ENCODE assay signal across 8 mouse cellular contexts in the genomic region with DNA sequence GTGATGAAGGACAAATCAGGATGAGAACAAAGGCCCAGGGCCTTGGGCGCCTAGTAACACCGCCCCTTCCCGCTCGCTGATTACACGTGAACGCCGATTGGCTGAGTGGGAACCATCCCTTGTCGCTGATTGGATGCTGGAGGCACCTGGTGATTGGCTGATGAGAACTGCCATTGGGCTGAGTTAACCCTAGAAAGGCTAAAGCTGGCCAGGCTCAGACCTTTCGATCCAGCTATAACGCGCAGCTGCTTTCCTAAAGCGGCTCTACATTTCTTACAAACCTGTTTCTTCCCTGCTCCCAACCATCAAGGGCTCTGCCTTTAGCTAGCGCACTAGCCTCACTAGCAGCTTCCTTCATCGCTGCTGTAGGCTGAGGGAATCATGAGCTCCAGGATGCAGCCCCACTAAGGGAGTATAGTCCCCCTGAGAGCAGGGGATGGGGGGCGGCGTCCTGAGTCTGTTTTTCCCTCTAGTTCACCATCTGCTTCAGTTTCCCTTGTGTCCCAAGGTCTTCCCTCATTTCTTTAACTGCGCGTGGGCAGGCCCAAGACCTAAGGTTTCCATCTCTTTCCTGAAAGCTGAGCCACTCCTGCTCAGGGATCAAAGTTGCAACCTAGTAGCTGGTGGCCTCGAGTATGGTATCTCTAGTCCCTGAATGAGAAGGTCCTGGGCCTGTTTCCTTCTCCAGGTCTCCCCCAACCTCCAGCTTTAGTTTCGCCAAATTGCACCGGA. TPM values are rescaled to one million over a fixed set of nuclear protein-coding genes. Genes with fewer than 3 reads are reported as not detected.
DNase-seq lines count a peak whose midpoint lies in the region; ATAC-seq lines count a peak whose summit lies in the region.

No protein-coding gene starts in this region.

- peak; percentile 95 to 98 for DNase-seq in adrenal gland, adult (ENCODE audit: inconsistent age in 2 of 2, low spot score in 1 of 2)
- DNase-seq in embryo, embryonic 10.5 days (ENCODE audit: low spot score) = peak; percentile 99
- peak; percentile 91 for DNase-seq in gastrocnemius, postnatal 14 days
- peak; percentile 95 to 96 for DNase-seq in left cerebral cortex, postnatal 10 days (ENCODE audit: extremely low spot score in 1 of 2, low spot score in 2 of 2)
- DNase-seq in right cerebral cortex, postnatal 25 days = peak; percentile 92
- DNase-seq in urinary bladder, postnatal 4 days (ENCODE audit: low spot score in 2 of 2) = peak; percentile 91 to 92

- peak; percentile 88 for ATAC-seq in inflammation-experienced regulatory T-cells, adult 6 months
- peak; percentile 91 for ATAC-seq in megakaryocyte-erythroid progenitor cell, adult 5-6 weeks (replicated peaks; ENCODE audit: low FRiP score, low TSS enrichment, poor library complexity, severe bottlenecking)

- intact Hi-C loops in gastrocnemius, postnatal 14 days (cut with DNase I; ENCODE audit: low total_unique reads) = no loop called here
- intact Hi-C loops in left cerebral cortex, postnatal 10 days (cut with DNase I) = no loop called here

RNA-seq across cellular contexts. Expression of a gene that starts 3.0 kb away (rescaled TPM):
- 10 to 100 TPM; 32.8 to 38.4 TPM for total RNA-seq in gastrocnemius, postnatal 14 days (2021)
- 10 to 100 TPM in 2 of 3 experiments, 1 to 10 TPM in 1; 8.3 to 24.2 (median 17.4) TPM for polyA plus RNA-seq in inflammation-experienced regulatory T-cells, adult 6 months (2017; shearing (Covaris generic))
- 100 to 1,000 TPM; 111 to 115 TPM for total RNA-seq in left cerebral cortex, postnatal 10 days (2021)
- total RNA-seq in megakaryocyte-erythroid progenitor cell, adult 5-6 weeks (2014; fragmentation: Nextera tagmentation) = 5.4 and 12.1 TPM in 2 replicates
- 2.1 and 6.2 TPM in 2 replicates for total RNA-seq in megakaryocyte-erythroid progenitor cell, adult 5-6 weeks (2017)

RNA-seq across cellular contexts. Expression of a gene that starts 3.1 kb away (rescaled TPM):
- 1 to 10 TPM; 3.9 to 4.4 TPM for total RNA-seq in gastrocnemius, postnatal 14 days (2021)
- under 1 TPM in 1 of 3 experiments, not detected in 2; 0.30 TPM for polyA plus RNA-seq in inflammation-experienced regulatory T-cells, adult 6 months (2017; shearing (Covaris generic))
- 1 to 10 TPM; 4.4 TPM for total RNA-seq in left cerebral cortex, postnatal 10 days (2021)
- not detected in 2 replicates for total RNA-seq in megakaryocyte-erythroid progenitor cell, adult 5-6 weeks (2014; fragmentation: Nextera tagmentation)
- total RNA-seq in megakaryocyte-erythroid progenitor cell, adult 5-6 weeks (2017) = not detected in 2 replicates

RNA-seq across cellular contexts. Expression of a gene that starts 22.2 kb away (rescaled TPM):
- total RNA-seq in gastrocnemius, postnatal 14 days (2021) = under 1 TPM in 1 of 2 experiments, not detected in 1; 0.55 TPM
- polyA plus RNA-seq in inflammation-experienced regulatory T-cells, adult 6 months (2017; shearing (Covaris generic)) = under 1 TPM in 1 of 3 experiments, not detected in 2; 0.98 TPM
- 100 to 1,000 TPM in 1 of 2 experiments, 10 to 100 TPM in 1; 99.7 to 111 TPM for total RNA-seq in left cerebral cortex, postnatal 10 days (2021)
- total RNA-seq in megakaryocyte-erythroid progenitor cell, adult 5-6 weeks (2014; fragmentation: Nextera tagmentation) = not detected in 2 replicates
- not detected in 2 replicates for total RNA-seq in megakaryocyte-erythroid progenitor cell, adult 5-6 weeks (2017)

RNA-seq across cellular contexts. Expression of a gene that starts 27.9 kb away (rescaled TPM):
- 10 to 100 TPM; 18.3 to 20.4 TPM for total RNA-seq in gastrocnemius, postnatal 14 days (2021)
- 10 to 100 TPM; 86.9 to 93.6 (median 91.6) TPM for polyA plus RNA-seq in inflammation-experienced regulatory T-cells, adult 6 months (2017; shearing (Covaris generic))
- total RNA-seq in left cerebral cortex, postnatal 10 days (2021) = 10 to 100 TPM; 53.7 TPM
- 25.2 and 35.7 TPM in 2 replicates for total RNA-seq in megakaryocyte-erythroid progenitor cell, adult 5-6 weeks (2014; fragmentation: Nextera tagmentation)
- total RNA-seq in megakaryocyte-erythroid progenitor cell, adult 5-6 weeks (2017) = 13.6 and 22.1 TPM in 2 replicates

RNA-seq across cellular contexts. Expression of a gene that starts 31.7 kb away (rescaled TPM):
- total RNA-seq in gastrocnemius, postnatal 14 days (2021) = 1 to 10 TPM; 1.8 to 2.3 TPM
- polyA plus RNA-seq in inflammation-experienced regulatory T-cells, adult 6 months (2017; shearing (Covaris generic)) = 1 to 10 TPM in 2 of 3 experiments, under 1 TPM in 1; 0.63 to 3.6 (median 1.3) TPM
- total RNA-seq in left cerebral cortex, postnatal 10 days (2021) = 1 to 10 TPM; 5.1 to 5.7 TPM
- total RNA-seq in megakaryocyte-erythroid progenitor cell, adult 5-6 weeks (2014; fragmentation: Nextera tagmentation) = 46.9 and 47.7 TPM in 2 replicates
- total RNA-seq in megakaryocyte-erythroid progenitor cell, adult 5-6 weeks (2017) = 34.5 and 37.5 TPM in 2 replicates

Comparison
In these comparisons a context has a peak if more than half of its experiments do, and no peak if none do; other contexts are left out.
1. Peak in every context shown above with its lines: DNase-seq and ATAC-seq.
2. RNA of a gene that starts 3.1 kb away (total RNA-seq): 3.9 to 4.4 TPM in gastrocnemius, postnatal 14 days and 4.4 TPM in left cerebral cortex, postnatal 10 days; not detected in megakaryocyte-erythroid progenitor cell, adult 5-6 weeks; every median in the first group is over 4 times any median in the second.
3. RNA of a gene that starts 22.2 kb away (total RNA-seq): 99.7 to 111 TPM in left cerebral cortex, postnatal 10 days; 0.55 TPM in gastrocnemius, postnatal 14 days and not detected in megakaryocyte-erythroid progenitor cell, adult 5-6 weeks; every median in the first group is over 10 times any median in the second.